Mouse (Mus musculus) hindbrain, postnatal 0 days (tissue): ENCODE measurements around the gene 5730480H06Rik. TPM values are rescaled to one million over a fixed set of nuclear protein-coding genes. Genes with fewer than 3 reads are reported as not detected.
A peak's percentile ranks its signal among the peaks of the same experiment; 100 is the strongest.

Source experiments
- ATAC-seq: fragments of 200-750 bp; cut with Nextera tagmentation; 2 replicates; pipeline ENCODE4 v1.8.0; 2017; ENCODE audit warnings: mild to moderate bottlenecking, moderate TSS enrichment, moderate library complexity
- DNase-seq: peaks from one replicate; pipeline ENCODE4 v3.0.0-alpha.2; 2015; ENCODE audit warnings: low spot score
- H3K27ac ChIP-seq: fragments of 300-500 bp; sonication (generic); 2 replicates; pipeline ENCODE4 v1.5.1; 2014; ENCODE audit warnings: mild to moderate bottlenecking
- H3K27me3 ChIP-seq: fragments of 300-500 bp; sonication (generic); 2 replicates; pipeline ENCODE4 v1.6.1; 2014; ENCODE audit warnings: low read length, mixed read lengths; ENCODE audit not compliant: insufficient read depth
- H3K36me3 ChIP-seq: fragments of 300-500 bp; sonication (generic); 2 replicates; pipeline ENCODE4 v1.6.1; 2014; ENCODE audit warnings: low read length, mixed read lengths; ENCODE audit not compliant: insufficient read depth
- H3K4me1 ChIP-seq: fragments of 300-500 bp; sonication (generic); 2 replicates; pipeline ENCODE4 v1.6.1; 2014; ENCODE audit warnings: antibody characterized with exemption, low read length, mixed read lengths; ENCODE audit not compliant: insufficient read depth
- H3K4me2 ChIP-seq: fragments of 300-500 bp; sonication (generic); 2 replicates; pipeline ENCODE4 v1.6.1; 2014; ENCODE audit warnings: low read depth, mild to moderate bottlenecking, low read length, moderate library complexity, mixed read lengths
- H3K4me3 ChIP-seq: fragments of 300-500 bp; sonication (generic); 2 replicates; pipeline ENCODE4 v1.5.1; 2014; ENCODE audit warnings: low read length
- H3K9ac ChIP-seq: fragments of 300-500 bp; sonication (generic); replicated peaks from 2 replicates; pipeline ENCODE4 v1.6.1; 2014; ENCODE audit warnings: mild to moderate bottlenecking, low read length, moderate library complexity, mixed read lengths
- H3K9me3 ChIP-seq: fragments of 300-500 bp; sonication (generic); 2 replicates; pipeline ENCODE4 v1.6.1; 2016; ENCODE audit warnings: low read length, mixed read lengths
- CTCF ChIP-seq: IDR thresholded peaks from 2 replicates; pipeline ENCODE4 v1.5.1; 2016; ENCODE audit warnings: antibody characterized with exemption, control low read depth, low read depth
- WGBS: fragments of 180-500 bp; shearing (Covaris S2); extraction: QIAGEN DNeasy Blood & Tissue Kit; methylation state at CpG from one replicate; pipeline ENCODE4 v1.1.7; 2014; 5-methylcytosine and 5-hydroxymethylcytosine counted together
- polyA plus RNA-seq: library from polyadenylated mRNA; unstranded; fragments of >200 nt; fragmentation: Nextera tagmentation; extraction: Ambion mirVana; gene quantifications from 2 replicates; pipeline ENCODE4 v1.2.1, GENCODE M21; 2015
- total RNA-seq: library from RNA; depleted of rRNA; stranded (reverse); fragments of >200 nt; gene quantifications from 2 replicates; pipeline ENCODE4 v1.2.3, GENCODE M21; 2014

The 5730480H06Rik gene
- total and polyA plus RNA-seq, 2 experiments from 2014 or later, result 8.4 to 15.0 TPM

GRCm38 (mm10) chr5:48331441-48331840 is 3.7 kb downstream of the 5730480H06Rik start:
- H3K4me2 ChIP-seq, result no peak overlapping the region
- ATAC-seq (no peak), DNase-seq (no peak)
- no peak overlapping the region for H3K4me3 ChIP-seq
- WGBS, result 66% methylated on average over 5 of the region's 5 CpGs
- H3K27me3 ChIP-seq, result no peaks in the 10 kb centered on the region
- TF ChIP-seq CTCF, result no peak
- H3K27ac ChIP-seq, result no peak overlapping the region
- H3K4me1 ChIP-seq, result no peaks in the 10 kb centered on the region
- no peaks in the 10 kb centered on the region for H3K9me3 ChIP-seq
- H3K9ac ChIP-seq, result no peak overlapping the region
- no peaks in the 10 kb centered on the region for H3K36me3 ChIP-seq

GRCm38 (mm10) chr5:48333407-48333806 is 5.7 kb downstream of the 5730480H06Rik start:
- DNase-seq (no peak), ATAC-seq (no peak)
- Histone ChIP-seq H3K9ac (no peak overlapping the region), H3K27me3 (no peaks in the 10 kb centered on the region), H3K4me3 (no peak overlapping the region), H3K27ac (no peak overlapping the region), H3K4me1 (no peaks in the 10 kb centered on the region), H3K36me3 (no peaks in the 10 kb centered on the region), H3K9me3 (no peaks in the 10 kb centered on the region), H3K4me2 (no peak overlapping the region)
- 86% methylated on average over 3 of the region's 3 CpGs for WGBS
- no peak for TF ChIP-seq CTCF

DNA sequence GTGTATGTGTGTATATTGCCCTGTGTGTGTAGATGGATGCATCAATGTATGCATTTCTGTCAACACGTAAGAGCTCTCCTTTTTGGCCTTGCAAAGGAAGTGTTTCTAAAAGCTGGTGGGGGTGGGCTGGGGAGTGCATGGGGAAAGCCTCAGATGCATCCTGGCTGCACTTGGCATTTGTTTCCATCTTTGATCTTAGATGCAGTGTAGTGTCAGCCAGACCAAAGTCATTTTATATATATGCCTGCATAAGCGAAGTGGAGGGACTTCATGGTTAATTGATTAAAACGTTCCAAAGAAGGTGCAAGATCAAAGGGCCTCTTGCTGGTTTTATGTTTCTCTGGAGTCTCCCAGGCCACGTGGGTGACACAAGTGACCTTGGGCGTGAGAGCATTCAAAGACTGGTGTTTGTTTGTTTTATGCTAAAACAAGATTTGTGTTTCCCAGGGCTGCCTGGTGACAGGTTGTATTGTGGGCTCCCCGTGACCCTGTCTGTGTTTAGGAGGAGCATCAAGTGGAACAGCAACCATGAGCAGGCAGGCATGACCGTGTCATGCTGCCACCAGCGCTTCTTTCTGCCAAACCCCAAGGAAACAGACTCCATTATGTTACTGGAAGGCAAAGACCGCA is 6.2 kb downstream of the 5730480H06Rik start:
- 11% methylated on average over 9 of the region's 9 CpGs for WGBS
- H3K9me3 ChIP-seq, result no peaks in the 10 kb centered on the region
- H3K36me3 ChIP-seq, result no peaks in the 10 kb centered on the region
- no peaks in the 10 kb centered on the region for H3K4me1 ChIP-seq
- ATAC-seq (0 out of 2 replicates have a peak, but pooled peaks have one; percentile 40), DNase-seq (no peak)
- no peak for TF ChIP-seq CTCF
- H3K4me2 ChIP-seq, result no peak overlapping the region
- no peak overlapping the region for H3K9ac ChIP-seq
- no peak overlapping the region for H3K27ac ChIP-seq
- no peaks in the 10 kb centered on the region for H3K27me3 ChIP-seq
- H3K4me3 ChIP-seq, result no peak overlapping the region

- Histone ChIP-seq H3K36me3 (no peaks in the 10 kb centered on the region), H3K9me3 (no peaks in the 10 kb centered on the region), H3K4me3 (no peak overlapping the region), H3K27me3 (no peaks in the 10 kb centered on the region), H3K27ac (no peak overlapping the region), H3K4me1 (no peaks in the 10 kb centered on the region), H3K9ac (no peak overlapping the region), H3K4me2 (no peak overlapping the region)
- WGBS, result 46% methylated on average over 7 of the region's 7 CpGs
- TF ChIP-seq CTCF, result no peak
- DNase-seq (no peak), ATAC-seq (no peak)
Observed at GRCm38 (mm10) chr5:48340808-48341433, 13.2 kb downstream of the 5730480H06Rik start.

GRCm38 (mm10) chr5:48345095-48345982 is 17.6 kb downstream of the 5730480H06Rik start:
- Histone ChIP-seq H3K4me1 (no peaks in the 10 kb centered on the region), H3K4me2 (no peak overlapping the region), H3K27ac (peak overlapping the region; percentile 55; the same call in 1 of the 2 replicates), H3K36me3 (no peaks in the 10 kb centered on the region), H3K9me3 (no peaks in the 10 kb centered on the region), H3K9ac (no peak overlapping the region), H3K4me3 (no peak overlapping the region), H3K27me3 (no peaks in the 10 kb centered on the region)
- DNase-seq, result peak; percentile 84
- peak; percentile 90 for ATAC-seq
- peak; percentile 68 for TF ChIP-seq CTCF
- WGBS, result 44% methylated on average over 5 of the region's 5 CpGs

DNA sequence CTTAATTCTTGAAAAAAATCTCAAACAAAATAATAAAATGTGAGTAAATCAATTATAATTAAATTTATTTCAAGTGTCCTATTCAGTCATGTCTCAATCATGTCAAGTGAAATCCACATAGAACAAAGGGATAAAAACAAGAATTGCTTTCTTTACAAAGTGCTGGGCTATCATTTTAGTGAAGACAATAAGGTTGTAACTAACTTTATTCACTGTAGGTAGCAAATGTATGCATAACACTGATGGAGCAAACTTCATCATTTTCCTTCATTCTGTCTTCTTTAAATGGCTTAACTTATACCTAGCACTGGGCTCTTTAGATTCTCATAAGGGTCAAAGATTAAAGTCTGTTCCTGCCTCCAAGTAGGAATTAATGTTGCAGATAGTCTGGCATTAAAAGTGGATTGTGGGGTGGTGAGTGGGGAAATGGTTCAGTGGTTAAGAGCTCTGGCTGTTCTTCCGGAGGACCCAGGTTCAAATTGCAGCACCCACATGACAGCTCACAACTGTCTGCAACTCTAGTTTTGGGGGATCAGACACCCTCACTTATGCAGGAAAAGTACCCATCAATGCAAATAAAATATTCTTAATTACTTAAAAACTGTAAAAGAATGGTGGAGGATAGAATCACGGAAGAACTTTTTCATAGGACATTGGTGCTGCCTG is 18.4 kb downstream of the 5730480H06Rik start:
- Histone ChIP-seq H3K4me3 (no peak overlapping the region), H3K27me3 (no peaks in the 10 kb centered on the region), H3K27ac (no peak overlapping the region), H3K9ac (no peak overlapping the region), H3K9me3 (no peaks in the 10 kb centered on the region), H3K4me2 (no peak overlapping the region), H3K4me1 (no peaks in the 10 kb centered on the region), H3K36me3 (no peaks in the 10 kb centered on the region)
- no peak for DNase-seq
- no peak for TF ChIP-seq CTCF
- no peak for ATAC-seq
- WGBS, result 93% methylated on average over 2 of the region's 2 CpGs
